Mouse (Mus musculus) cerebellum, adult 18-20 months (tissue): ENCODE measurements around the gene Clstn2.

ENCODE experiments used
- DNase-seq, 2 experiments: peaks; one replicate each; pipeline ENCODE4 v3.0.0; 2021

Gene Clstn2

DNA sequence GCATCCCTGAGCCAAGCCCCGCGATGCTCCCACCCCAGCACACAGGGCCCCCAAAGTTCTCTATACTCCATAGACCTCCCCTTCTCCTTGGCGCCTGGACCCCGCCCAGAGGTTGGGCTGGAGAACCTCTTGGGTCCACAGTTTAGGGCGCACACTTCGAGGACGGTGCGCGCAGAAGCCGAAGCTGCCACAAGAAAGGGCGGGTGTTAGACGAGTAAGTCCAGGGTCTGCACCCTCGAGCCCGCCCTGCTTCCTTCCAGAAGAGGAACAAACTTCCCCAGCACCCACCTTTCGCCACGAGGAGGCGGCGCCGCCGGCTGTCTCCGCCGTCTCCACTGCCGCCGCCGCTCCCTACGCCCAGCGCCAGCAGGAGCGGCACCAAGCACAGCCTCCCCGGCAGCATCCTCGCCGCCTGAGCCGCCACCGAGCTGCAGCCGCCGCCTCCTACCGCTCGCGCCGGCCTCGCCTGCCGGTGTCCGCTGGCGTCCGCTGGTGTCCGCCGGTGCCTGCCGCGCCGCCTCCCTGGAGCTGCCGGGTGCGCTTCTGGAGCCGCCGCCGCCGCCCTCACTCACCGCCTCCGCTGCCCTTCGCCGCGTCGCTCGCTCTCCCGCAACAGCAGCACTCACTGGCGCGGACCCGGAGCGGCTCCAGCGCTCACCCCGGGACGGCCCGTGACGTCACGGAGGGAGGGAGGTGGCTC, at the start of gene Clstn2:
Gene Clstn2, minus strand, starts transcription at position 609 of the 700 bp plus-strand sequence.
- DNase-seq: peak; percentile 90 to 91

GRCm38 (mm10) chr9:98067767-98068166, 34.8 kb upstream of the Clstn2 start:
- DNase-seq: peak in 1 of 2 experiments; percentile 32

- DNase-seq: peak; percentile 52 to 64
Observed at GRCm38 (mm10) chr9:98061646-98062045, 28.7 kb upstream of the Clstn2 start.

GRCm38 (mm10) chr9:98057291-98057690, 24.3 kb upstream of the Clstn2 start:
- peak; percentile 81 to 92 for DNase-seq

DNA sequence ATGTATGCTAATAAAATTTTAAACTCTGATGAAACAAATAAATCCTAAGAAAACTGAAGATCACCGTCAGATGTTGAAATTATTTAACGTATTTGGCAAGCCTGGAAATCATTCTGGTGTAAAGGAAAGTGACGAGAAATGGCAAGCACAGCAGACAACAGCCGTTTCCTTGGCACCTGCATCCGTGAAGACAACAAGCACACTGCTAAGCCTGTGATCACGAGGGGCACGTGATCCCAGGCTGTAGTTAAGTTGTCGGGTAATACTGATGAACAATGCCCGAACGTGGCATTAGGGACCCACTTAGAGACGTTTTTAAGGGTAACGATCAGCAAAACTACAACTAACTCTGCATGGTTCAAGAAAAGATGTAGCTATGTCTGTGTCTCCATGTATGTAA, 18.4 kb upstream of the Clstn2 start:
- DNase-seq: no peak

DNA sequence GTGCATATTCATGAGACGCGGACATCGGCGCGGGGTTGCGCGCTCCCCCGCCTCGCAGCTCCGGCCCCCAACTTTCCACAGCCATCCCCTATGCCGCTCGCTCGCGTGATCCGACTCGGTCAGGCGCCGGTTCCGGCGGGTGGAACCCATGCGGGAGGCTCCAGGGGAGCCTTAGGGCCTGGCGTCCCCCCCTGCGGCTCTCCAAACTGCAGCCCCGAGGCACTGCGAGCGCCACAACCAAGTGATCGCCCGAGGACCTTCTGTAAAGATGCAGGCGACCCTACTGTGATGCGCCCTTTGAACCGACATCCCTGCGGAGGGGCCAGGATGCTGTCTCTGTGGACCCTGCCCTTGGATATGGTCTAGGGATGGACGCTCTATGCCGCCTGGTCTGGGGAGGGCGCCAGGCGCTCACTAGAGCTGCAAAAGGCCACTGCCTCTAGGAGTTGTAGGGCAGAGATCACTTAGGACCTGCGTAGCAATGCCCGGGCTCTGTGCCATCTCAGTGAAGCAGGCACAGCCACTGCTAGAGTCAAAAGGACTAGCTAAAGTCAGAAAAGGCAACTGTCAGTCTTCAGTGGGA, 383 bp upstream of the Clstn2 start:
- peak; percentile 76 to 79 for DNase-seq

GRCm38 (mm10) chr9:98031898-98032572, 946 bp downstream of the Clstn2 start:
- DNase-seq: peak; percentile 30 to 50

- peak; percentile 11 to 30 for DNase-seq
Observed at GRCm38 (mm10) chr9:98030715-98031114, 2.3 kb downstream of the Clstn2 start.

GRCm38 (mm10) chr9:98025548-98025947, 7.4 kb downstream of the Clstn2 start:
- no peak for DNase-seq

- DNase-seq: no peak
Observed at GRCm38 (mm10) chr9:98023069-98023468, 9.9 kb downstream of the Clstn2 start.

GRCm38 (mm10) chr9:98019876-98020275, 13.1 kb downstream of the Clstn2 start:
- no peak for DNase-seq

DNA sequence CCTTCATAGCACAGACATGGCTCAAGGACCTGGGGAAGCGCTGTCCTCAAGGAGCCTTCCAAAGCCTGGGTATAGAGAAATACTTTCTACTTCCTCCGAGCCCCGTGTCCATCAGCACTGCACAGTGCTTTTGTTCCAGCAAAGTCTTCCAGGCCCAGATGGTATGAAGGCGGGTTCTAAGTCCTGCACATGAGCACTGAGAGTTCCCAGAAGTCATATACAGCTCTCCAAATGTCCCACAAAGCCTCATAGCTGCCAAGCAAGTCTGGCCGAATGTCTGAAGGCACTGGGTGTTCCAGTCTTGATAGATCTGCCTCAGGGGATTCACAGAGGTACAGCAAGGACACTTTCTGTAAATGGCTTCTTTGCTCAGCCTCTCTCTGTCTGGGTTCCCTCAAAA, 14.3 kb downstream of the Clstn2 start:
- no peak for DNase-seq

GRCm38 (mm10) chr9:98016576-98016975, 16.4 kb downstream of the Clstn2 start:
- DNase-seq: peak in 1 of 2 experiments; percentile 27

DNA sequence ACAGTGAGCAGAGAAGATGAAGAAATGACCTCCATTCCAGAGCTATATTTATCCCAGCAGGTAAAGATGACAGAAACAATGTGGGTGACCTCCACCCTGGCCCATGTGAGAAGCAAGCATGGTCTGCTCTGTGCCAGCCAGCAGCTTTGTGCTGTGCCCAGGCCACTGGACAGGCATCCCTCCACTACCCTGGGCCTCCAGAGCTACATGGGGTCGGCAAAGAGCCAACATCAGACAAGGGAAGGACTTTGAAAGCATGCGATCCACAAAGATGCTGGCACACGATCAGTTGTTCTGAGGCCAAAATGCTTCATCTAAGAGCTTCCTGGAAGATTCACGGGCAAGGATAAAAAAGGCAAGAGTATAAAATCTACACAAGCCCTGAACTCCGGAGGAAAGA, 36.6 kb downstream of the Clstn2 start:
- peak; percentile 70 to 78 for DNase-seq

DNA sequence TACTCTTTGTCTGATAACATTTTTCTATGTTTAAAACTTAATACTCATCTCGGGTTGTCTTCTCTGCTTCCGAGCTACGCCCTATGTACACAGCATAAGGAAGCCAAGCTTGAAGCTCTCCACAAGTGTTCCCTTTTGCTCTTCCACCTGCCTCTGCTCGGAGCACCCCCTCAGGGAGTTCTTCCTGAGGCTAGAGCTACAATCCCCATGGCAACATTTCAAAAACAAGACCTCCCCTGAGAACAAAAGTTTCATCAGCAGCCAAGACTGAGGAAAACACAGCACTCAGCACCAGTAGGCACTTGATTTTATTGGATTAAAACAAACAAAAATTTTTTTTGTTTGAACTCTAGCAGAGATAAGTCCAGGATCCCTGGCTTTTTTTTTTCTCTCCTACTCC, 37.3 kb downstream of the Clstn2 start:
- no peak for DNase-seq

DNA sequence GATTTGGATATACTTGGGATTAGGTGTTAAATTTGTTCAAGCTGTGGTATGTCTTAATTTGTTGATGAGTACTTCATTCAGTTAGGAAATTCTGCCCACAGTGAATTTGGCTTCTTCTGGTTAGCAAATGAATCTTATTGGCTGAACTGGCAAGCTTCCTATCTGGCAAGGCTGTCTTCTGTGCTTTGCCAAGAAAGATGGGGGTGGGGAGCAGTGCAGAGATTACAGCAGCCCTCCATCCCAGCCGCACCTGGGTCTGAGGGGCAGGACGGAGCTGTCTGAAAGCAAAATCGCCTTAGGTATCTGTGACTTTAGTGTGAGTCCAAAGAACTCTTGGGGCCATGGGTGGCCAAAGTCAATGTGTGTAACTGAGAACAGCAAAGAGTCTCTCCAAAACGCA, 40.9 kb downstream of the Clstn2 start:
- DNase-seq: peak; percentile 31 to 38

- no peak for DNase-seq
Observed at GRCm38 (mm10) chr9:97977339-97977738, 55.6 kb downstream of the Clstn2 start.

DNA sequence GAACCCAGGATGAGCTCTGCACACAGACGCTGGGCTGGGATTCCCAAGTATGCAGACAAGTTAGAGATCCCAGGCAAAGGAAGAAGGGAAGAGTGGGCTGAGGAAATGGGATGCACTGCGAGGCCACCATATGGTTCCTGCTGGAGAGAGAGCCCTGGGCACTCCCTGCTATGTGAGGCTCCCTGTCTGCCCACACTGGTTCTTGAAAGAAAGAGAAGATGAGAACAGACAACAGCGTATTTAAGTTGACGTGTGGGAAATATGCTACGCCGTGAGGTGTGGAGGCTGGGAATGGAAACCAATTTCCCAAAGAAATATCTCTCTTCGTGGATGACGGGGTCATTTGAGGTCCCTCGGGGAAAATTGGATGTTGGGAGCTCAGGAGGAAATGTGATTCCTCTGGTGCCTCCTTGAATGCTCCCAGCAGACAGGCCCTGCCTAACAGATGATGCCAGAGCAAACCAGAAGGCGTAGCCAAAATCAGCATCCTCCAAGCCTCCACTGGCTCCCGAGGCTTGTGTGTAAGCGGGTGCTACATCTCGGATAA, 58.1 kb downstream of the Clstn2 start:
- no peak for DNase-seq

DNA sequence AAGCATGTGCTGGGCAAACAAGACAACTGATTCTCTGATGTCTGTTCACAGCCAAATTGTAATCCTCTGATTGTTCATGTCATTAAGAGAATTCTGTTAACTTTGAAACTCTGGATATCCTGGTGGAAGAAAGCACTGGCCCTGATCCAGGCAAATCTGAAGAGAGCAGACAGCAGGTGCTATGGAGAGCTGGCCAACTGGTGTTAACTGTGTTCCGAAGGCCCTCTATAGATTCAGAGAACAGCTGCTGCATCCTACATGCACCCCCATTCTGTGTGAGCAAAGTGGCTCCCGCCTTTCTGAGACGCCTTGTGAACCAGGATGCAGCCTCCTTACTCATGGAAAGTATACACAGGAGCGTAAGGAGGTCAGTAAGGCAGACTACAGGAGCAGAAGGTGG, 66.3 kb downstream of the Clstn2 start:
- DNase-seq: no peak

GRCm38 (mm10) chr9:97957508-97957907, 75.5 kb downstream of the Clstn2 start:
- no peak for DNase-seq

DNA sequence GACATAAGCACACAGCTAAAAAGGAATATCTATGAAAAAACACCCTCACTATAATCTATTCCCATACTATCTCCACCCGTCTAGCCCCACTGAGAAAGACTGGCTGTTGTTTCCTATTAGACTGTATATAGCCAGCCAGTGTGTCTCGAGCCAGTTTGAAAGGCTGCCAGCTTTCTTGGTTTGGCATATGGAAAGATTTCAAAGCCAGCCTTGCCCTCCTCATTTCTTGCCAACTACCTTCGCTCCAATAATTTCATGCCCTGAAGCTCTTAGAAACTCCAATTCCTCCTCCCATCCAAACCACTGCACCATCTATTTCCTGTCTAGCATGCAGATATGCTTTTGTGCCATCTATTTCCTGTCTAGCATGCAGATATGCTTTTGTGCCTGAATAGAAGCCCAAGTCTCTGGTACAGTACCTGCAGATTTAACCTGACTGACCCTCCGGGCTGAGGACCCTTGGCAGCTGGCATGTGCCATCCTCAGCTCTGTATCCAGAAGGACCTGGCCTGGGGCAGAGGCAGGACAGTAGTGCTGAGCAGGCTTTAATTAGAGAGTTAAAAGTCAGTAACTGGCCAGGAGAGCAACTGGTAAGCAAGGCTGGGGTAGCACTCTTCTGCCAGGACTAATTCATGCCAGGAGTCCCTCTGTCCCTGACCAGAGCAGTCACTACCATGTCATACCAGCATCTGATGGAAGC, 76.4 kb downstream of the Clstn2 start:
- DNase-seq: peak; percentile 77 to 80

GRCm38 (mm10) chr9:97953746-97954359, 79.1 kb downstream of the Clstn2 start:
- DNase-seq: no peak
